Mouse (Mus musculus) embryonic facial prominence, embryonic 10.5 days (tissue): ENCODE data around the gene Muc3a. TPM values are rescaled to one million over a fixed set of nuclear protein-coding genes. Genes with fewer than 3 reads are reported as not detected.

Experiments
- DNase-seq: peaks from one replicate; pipeline ENCODE4 v3.0.0-alpha.2; 2017; ENCODE audit warnings: low spot score
- H3K27ac ChIP-seq: fragments of 300-500 bp; sonication (generic); replicated peaks from 2 replicates; pipeline ENCODE4 v1.5.1; 2016; ENCODE audit warnings: mild to moderate bottlenecking
- H3K27me3 ChIP-seq: fragments of 300-500 bp; sonication (generic); replicated peaks from 2 replicates; pipeline ENCODE4 v1.6.1; 2016; ENCODE audit warnings: low read depth, mild to moderate bottlenecking; ENCODE audit not compliant: poor library complexity, severe bottlenecking
- H3K36me3 ChIP-seq: fragments of 300-500 bp; sonication (generic); replicated peaks from 2 replicates; pipeline ENCODE4 v1.6.1; 2016; ENCODE audit warnings: mild to moderate bottlenecking, moderate library complexity
- H3K4me1 ChIP-seq: fragments of 300-500 bp; sonication (generic); 2 replicates; pipeline ENCODE4 v1.6.1; 2016
- H3K4me3 ChIP-seq: fragments of 300-500 bp; sonication (generic); 2 replicates; pipeline ENCODE4 v1.5.1; 2016; ENCODE audit warnings: mild to moderate bottlenecking, moderate library complexity
- H3K9me3 ChIP-seq: fragments of 300-500 bp; sonication (generic); 2 replicates; pipeline ENCODE4 v1.6.1; 2016; ENCODE audit warnings: mild to moderate bottlenecking
- WGBS: fragments of 180-500 bp; shearing (Covaris S2); methylation state at CpG from one replicate; pipeline ENCODE4 v1.1.7; 2016; 5-methylcytosine and 5-hydroxymethylcytosine counted together
- polyA plus RNA-seq: library from polyadenylated mRNA; unstranded; fragments of >200 nt; fragmentation: Nextera tagmentation; extraction: Ambion mirVana; gene quantifications from 2 replicates; pipeline ENCODE4 v1.2.1, GENCODE M21; 2016

The Muc3a gene
- not detected in 2 replicates for polyA plus RNA-seq

DNA sequence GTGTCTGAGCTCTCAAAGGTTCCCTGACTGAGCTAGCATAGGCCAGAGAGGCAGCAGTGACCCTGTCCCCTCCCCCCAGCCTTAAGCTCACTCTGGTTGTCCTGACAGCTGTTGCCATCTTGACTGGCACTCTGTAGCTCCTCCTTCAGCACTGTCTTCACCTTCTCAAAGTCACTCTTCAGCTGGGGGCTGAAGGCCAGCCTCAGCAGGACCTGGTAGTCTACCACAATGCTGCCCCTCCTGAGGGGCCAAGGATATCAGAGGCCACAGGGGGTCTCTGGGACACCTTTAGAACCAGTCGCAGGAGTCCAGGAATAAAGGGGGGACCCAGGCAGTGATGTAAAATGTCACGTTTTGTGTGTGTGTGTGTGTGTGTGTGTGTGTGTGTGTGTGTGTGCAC, at the start of gene Muc3a:
Gene Muc3a (minus strand): TSS at position 101 of the 400 bp plus-strand sequence.
- Histone ChIP-seq H3K27me3 (no peaks in the 10 kb centered on the region), H3K27ac (no peak within 1 kb of the TSS), H3K9me3 (no peaks in the 10 kb centered on the region), H3K4me1 (no peaks in the 10 kb centered on the region), H3K36me3 (no peaks in the 10 kb centered on the region), H3K4me3 (no peak within 1 kb of the TSS)
- 65% methylated on average over 2 of the region's 2 CpGs for WGBS
- no peak for DNase-seq

DNA sequence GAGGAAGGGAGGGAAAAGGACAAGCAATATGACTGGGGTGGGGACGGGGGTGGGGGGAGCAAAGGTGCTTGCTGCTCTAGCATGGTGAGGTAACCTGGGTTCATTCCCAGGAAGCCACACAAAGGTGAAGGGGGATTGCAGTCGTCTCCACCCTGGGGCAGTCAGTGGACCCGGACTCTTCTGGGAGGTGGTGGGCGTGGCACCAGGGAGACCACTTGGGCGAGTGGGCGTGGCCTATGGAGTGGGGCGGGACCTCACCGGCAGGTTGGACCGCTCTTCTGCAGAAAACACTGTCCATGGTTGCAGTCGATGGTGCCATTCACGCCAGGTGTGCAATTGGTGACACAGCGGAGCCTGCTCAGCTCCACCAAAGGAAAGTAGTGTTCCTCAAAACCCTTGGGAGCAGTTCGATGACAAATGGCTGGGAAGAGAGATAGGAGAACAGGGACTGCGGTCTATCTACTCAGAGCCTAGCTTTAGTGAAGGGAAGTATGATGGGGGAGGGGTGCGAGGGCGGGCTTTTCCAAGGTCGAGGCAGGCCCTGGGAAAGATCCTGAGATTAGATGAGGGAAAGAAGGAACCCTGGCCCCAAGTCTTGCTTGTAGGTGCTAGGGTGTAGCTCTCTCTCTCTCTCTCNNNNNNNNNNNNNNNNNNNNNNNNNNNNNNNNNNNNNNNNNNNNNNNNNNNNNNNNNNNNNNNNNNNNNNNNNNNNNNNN, 917 bp downstream of the Muc3a start:
- Histone ChIP-seq H3K27me3 (no peaks in the 10 kb centered on the region), H3K4me1 (no peaks in the 10 kb centered on the region), H3K9me3 (no peaks in the 10 kb centered on the region), H3K4me3 (no peak overlapping the region), H3K36me3 (no peaks in the 10 kb centered on the region), H3K27ac (no peak overlapping the region)
- WGBS, result 19% methylated on average over 17 of the region's 17 CpGs
- peak; percentile 27 for DNase-seq

DNA sequence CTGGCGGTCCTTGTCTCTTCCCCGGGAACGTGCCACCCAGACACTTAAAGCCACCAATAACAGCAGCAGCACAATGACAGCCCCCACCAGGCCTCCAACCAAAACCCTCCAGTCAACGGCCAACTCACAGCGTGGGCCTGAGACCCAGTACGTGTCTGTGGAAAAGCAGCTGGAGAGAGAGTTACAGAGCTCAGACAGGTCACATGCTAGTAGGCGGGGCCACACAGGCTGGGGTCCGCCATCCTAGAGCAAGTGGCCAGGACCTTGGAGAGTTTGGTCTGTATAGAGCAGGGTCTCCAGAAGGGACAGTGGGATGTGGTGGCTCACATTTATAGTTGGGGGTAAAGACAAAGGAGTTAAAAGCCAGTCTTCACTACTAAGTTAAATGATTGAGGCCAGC, 1.5 kb downstream of the Muc3a start:
- 68% methylated on average over 8 of the region's 8 CpGs for WGBS
- Histone ChIP-seq H3K27me3 (no peaks in the 10 kb centered on the region), H3K27ac (no peak overlapping the region), H3K36me3 (no peaks in the 10 kb centered on the region), H3K4me1 (no peaks in the 10 kb centered on the region), H3K9me3 (no peaks in the 10 kb centered on the region), H3K4me3 (no peak overlapping the region)
- DNase-seq, result no peak

DNA sequence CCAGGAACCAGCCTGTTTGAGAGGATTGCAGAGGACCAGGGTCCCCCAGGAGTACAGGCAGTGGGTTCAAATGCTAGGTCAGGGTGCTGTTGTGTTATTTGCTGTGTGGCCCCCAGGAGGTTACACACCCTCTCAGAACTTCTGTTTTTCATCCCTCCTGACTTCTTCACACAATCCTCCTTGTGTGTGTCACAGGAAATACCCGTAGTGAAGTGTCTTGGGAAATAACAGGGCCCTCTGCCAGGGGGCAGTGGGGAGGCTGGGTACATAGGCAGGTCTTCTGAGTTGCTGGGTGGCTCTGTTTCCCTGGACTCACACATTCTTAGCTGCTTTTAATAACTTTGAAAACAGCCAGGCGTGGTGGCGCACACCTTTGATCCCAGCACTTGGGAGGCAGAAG, 6.9 kb downstream of the Muc3a start:
- Histone ChIP-seq H3K27ac (no peak overlapping the region), H3K36me3 (no peaks in the 10 kb centered on the region), H3K27me3 (no peaks in the 10 kb centered on the region), H3K4me1 (no peaks in the 10 kb centered on the region), H3K9me3 (no peaks in the 10 kb centered on the region), H3K4me3 (no peak overlapping the region)
- WGBS, result 81% methylated on average over 3 of the region's 3 CpGs
- DNase-seq, result no peak

DNA sequence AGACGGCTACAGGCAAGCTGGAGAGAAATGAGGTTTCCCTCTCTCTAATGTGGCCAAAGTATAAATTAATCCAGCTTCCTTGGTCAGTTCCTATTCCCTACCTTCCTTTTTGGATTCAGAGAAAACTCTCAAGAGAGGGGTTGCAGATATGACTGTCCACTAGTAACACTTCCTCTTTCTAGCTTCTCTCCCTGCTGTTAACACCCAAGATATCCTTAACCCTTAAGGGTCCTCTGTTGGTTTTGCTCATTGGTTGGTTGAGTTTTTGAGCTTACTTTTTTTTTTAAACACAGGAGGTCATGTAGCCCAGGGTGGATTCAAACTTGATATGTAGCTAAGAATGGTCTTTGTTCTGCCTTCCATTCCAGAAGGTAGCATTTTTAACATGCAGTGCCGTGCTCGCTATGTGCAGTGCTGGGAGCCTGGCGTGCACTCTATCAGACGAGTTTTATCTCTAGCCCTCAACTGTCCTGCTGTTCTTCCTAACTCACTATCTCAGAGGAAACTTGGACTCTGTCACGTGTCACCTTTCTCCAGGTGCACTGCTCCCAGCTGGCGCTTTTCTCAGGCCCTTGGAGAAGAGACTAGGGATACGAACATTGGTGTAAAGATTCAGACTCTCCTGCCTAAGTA, 17.6 kb downstream of the Muc3a start:
- no peaks in the 10 kb centered on the region for H3K36me3 ChIP-seq
- 80% methylated on average over 8 of the region's 8 CpGs for WGBS
- no peak overlapping the region for H3K27ac ChIP-seq
- peaks cover 12% of the 10 kb centered on the region for H3K27me3 ChIP-seq
- H3K4me1 ChIP-seq, result no peaks in the 10 kb centered on the region
- no peak for DNase-seq
- peaks cover 3% of the 10 kb centered on the region; the same call in 1 of the 2 replicates for H3K9me3 ChIP-seq
- H3K4me3 ChIP-seq, result no peak overlapping the region

DNA sequence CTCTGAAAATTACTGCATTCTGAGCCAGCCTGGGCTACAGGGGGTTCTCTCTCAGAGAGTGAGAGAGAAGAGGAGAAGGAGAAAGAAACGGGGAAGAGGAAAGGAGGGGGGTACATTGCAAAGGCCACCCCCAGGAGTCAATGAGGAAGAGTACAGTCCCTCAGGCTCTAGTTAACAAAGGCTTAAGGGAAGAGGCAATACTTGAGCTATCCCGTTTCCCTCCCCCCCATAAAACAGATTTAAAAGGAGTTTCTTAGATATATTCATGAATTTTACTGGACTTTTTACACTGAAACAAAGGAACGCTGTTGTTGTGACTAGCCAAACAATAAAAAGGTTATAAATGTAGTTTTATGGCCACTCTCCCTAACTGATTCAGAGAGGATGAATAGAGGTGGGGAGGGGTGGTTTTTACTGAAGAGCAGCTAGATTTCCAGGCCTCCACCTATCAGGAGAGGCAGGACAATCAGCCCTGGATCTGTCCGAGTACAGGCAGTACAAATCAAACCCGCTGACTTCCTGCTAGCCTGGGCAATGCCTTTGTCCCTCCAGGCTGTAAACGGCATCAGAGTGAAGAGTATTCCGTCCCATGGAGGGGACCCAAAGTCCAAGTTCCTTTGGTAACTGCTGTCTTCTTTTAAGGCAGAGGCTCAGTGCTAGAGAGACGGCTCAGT, 18.8 kb downstream of the Muc3a start:
- Histone ChIP-seq H3K27ac (no peak overlapping the region), H3K4me3 (no peak overlapping the region), H3K4me1 (no peaks in the 10 kb centered on the region; the same call in 1 of the 2 replicates), H3K27me3 (peaks cover 23% of the 10 kb centered on the region), H3K9me3 (peaks cover 3% of the 10 kb centered on the region; the same call in 1 of the 2 replicates), H3K36me3 (no peaks in the 10 kb centered on the region)
- WGBS, result 73% methylated on average over 8 of the region's 8 CpGs
- DNase-seq, result no peak

DNA sequence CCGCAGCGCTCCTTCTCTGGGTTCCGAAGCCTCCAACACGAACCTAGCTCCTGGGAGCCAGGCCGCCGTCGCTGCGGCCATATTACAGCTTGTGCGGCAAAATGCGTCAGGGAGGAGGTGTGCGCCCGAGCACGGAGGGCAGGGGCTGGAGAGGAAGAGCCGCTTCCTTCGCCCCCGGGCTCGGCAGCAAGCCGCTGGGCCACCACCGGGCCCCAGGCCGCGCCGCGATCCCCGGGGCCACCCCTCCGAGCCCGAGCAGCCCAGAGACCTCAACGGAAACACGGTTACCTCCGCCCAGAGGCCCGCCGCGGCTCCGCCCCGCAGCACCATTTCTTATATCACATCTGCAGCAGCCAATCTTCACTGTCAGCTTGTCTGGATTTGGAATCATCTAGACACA, 22.9 kb downstream of the Muc3a start:
- peak overlapping the region; percentile 76 for H3K27ac ChIP-seq
- peaks cover 3% of the 10 kb centered on the region; the same call in 1 of the 2 replicates for H3K9me3 ChIP-seq
- peaks cover 29% of the 10 kb centered on the region for H3K27me3 ChIP-seq
- H3K4me3 ChIP-seq, result peak overlapping the region; percentile 65
- 4% methylated on average over 34 of the region's 34 CpGs for WGBS
- no peaks in the 10 kb centered on the region; the same call in 1 of the 2 replicates for H3K4me1 ChIP-seq
- peak; percentile 61 for DNase-seq
- H3K36me3 ChIP-seq, result no peaks in the 10 kb centered on the region

DNA sequence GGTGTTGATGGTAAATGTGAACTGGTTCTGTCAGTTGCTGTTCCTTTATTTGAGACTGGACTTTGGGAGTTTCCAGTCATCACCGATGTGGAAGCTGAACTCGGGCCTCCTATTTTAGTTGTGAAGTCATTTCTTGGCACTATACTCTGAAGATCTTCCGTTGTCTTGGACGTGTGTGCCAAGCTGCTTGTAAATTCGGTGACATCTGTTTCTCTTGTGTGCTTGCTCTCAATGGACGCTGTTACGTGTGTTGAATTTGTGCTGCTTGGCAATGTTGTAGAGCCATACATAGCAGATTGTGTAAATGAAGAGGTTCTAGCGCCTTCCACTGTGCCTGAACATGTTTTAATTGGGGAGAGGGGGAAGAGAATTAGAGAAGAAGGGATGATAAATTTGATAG, 26.8 kb downstream of the Muc3a start:
- Histone ChIP-seq H3K27ac (no peak overlapping the region), H3K36me3 (no peaks in the 10 kb centered on the region), H3K4me1 (no peaks in the 10 kb centered on the region; the same call in 1 of the 2 replicates), H3K27me3 (peaks cover 25% of the 10 kb centered on the region), H3K4me3 (no peak overlapping the region), H3K9me3 (0 out of 2 replicates have a peak, but pooled peaks cover under 1% of the 10 kb centered on the region)
- DNase-seq, result no peak
- 91% methylated on average over 8 of the region's 8 CpGs for WGBS

DNA sequence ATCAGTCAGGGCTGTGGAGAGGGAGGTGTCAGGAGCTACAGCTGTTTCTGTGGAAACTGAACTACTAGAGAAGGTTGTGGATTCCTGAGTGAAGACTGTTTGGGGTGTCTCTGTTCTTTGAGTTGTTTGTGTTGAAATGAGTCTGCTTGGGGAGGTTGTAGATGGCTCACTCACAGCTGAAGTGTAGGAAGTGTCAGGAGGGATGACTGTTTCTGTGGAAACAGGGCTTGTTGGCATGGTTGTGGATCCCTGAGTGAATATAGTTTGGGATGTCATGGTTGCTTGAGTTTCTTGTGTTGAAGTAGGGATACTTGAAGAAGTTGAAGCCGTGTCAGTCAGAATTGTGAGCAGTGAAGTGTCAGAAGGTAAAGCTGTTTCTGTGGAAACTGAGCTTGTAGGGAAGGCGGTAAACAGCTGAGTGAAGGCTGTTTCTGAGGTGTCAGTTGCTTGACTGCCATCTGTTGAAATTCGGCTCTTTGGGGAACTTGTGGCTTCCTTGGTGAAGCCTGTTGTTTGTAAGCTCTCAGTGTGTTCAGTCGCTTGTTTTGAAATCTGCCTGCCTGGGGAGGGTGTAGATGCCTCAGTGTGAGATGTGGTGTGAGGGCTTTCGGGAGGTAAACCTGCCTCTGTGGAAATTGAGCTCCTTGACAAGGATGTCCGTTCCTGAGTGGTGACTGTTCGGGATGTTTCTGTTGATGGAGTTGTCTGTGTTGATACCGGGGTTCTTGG, 32.4 kb downstream of the Muc3a start:
- 79% methylated on average over 8 of the region's 8 CpGs for whole genome bisulfite sequencing
- DNase-seq, result no peak

DNA sequence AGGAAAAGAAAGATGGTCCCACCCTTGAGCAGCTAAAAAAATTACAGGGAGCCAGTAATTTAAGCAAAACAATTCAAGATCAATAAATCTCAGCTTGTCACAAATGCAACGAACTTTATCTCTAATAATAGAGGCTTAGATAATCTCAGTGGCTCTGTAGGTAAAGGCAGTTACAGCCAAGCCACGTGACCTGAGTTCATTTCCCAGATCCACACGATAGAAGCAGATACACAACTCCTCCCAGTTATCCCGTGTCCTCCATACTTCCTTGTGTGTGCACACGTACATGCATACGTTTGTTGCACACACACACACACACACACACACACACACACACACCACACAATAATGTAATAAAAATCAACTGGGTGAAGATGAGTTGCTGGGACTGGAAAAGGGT, 38.2 kb downstream of the Muc3a start:
- Histone ChIP-seq H3K27ac (no peak overlapping the region), H3K27me3 (no peaks in the 10 kb centered on the region), H3K36me3 (no peaks in the 10 kb centered on the region), H3K4me1 (0 out of 2 replicates have a peak, but pooled peaks cover 2% of the 10 kb centered on the region), H3K9me3 (no peaks in the 10 kb centered on the region), H3K4me3 (no peak overlapping the region)
- no peak for DNase-seq
- WGBS, result 84% methylated on average over 6 of the region's 6 CpGs

More for the DNA sequence above, 32.4 kb downstream of the Muc3a start:
- no peaks in the 10 kb centered on the region for H3K4me1 ChIP-seq
- H3K27ac ChIP-seq, result no peak overlapping the region
- H3K36me3 ChIP-seq, result no peaks in the 10 kb centered on the region
- no peaks in the 10 kb centered on the region for H3K9me3 ChIP-seq
- no peaks in the 10 kb centered on the region; the same call in 1 of the 2 replicates for H3K27me3 ChIP-seq
- H3K4me3 ChIP-seq, result no peak overlapping the region

DNA sequence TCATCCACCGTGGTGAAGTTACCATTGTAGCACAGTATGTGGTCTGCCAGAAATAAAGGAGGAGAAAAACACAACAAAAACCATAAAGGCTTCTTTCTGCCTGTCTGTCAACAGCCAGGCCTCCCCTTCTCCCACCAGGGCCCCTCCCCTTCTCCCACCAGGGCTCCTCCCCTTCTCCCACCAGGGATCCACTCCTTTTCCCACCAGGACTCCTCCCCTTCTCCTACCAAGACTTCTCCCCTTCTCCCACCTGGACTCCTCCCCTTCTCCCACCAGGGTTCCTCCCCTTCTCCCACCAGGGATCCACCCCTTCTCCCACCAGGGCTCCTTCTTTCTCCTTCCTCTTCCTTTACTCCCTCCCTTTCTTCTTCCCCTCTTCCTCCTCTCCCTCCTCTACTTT, 39.6 kb downstream of the Muc3a start:
- no peak for DNase-seq
- whole genome bisulfite sequencing, result 14% methylated on average over 1 of the region's 1 CpGs
- no peak overlapping the region for H3K27ac ChIP-seq
- H3K27me3 ChIP-seq, result no peaks in the 10 kb centered on the region
- H3K36me3 ChIP-seq, result no peaks in the 10 kb centered on the region
- H3K4me3 ChIP-seq, result no peak overlapping the region
- H3K9me3 ChIP-seq, result no peaks in the 10 kb centered on the region
- 0 out of 2 replicates have a peak, but pooled peaks cover 2% of the 10 kb centered on the region for H3K4me1 ChIP-seq

DNA sequence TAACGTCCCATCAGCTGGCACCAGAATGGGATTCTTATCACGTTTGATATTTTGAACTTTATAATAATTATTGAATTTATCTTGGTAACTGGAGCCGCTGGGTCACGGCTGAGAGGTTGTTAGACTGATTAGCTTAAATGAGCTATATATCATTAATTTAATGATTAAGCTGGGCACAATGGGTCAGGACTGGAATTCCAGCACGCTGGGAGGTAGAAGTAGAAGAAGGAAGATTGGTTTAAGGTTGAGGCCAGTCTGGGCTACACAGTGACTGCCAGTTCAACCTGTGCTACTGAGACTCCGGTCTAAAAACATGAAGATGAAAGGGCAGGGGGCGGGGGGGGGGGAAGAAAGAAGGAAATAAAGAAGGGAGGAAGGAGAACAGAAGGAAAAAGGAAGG, 40.7 kb downstream of the Muc3a start:
- Histone ChIP-seq H3K27ac (no peak overlapping the region), H3K4me1 (0 out of 2 replicates have a peak, but pooled peaks cover 2% of the 10 kb centered on the region), H3K9me3 (no peaks in the 10 kb centered on the region), H3K4me3 (no peak overlapping the region), H3K27me3 (no peaks in the 10 kb centered on the region), H3K36me3 (no peaks in the 10 kb centered on the region)
- no peak for DNase-seq
- 79% methylated on average over 7 of the region's 7 CpGs for WGBS
